Mouse (Mus musculus) neural tube, embryonic 14.5 days (tissue): ENCODE measurements around the gene Nrarp. TPM values are rescaled to one million over a fixed set of nuclear protein-coding genes. Genes with fewer than 3 reads are reported as not detected.

Experiments
- ATAC-seq: fragments of 200-750 bp; cut with Nextera tagmentation; 2 replicates; pipeline ENCODE4 v1.8.0; 2017; ENCODE audit warnings: low read depth, mild to moderate bottlenecking, moderate TSS enrichment, moderate library complexity
- H3K27ac ChIP-seq: fragments of 300-500 bp; sonication (generic); 2 replicates; pipeline ENCODE4 v1.5.1; 2014; ENCODE audit warnings: low read depth, mild to moderate bottlenecking, control low read depth, low read length, moderate library complexity, mixed read lengths
- H3K27me3 ChIP-seq: fragments of 300-500 bp; sonication (generic); 2 replicates; pipeline ENCODE4 v1.6.1; 2014; ENCODE audit warnings: low read length; ENCODE audit not compliant: control insufficient read depth, insufficient read depth
- H3K36me3 ChIP-seq: fragments of 300-500 bp; sonication (generic); 2 replicates; pipeline ENCODE4 v1.6.1; 2014; ENCODE audit warnings: low read length, mixed read lengths; ENCODE audit not compliant: control insufficient read depth, insufficient read depth
- H3K4me1 ChIP-seq: fragments of 300-500 bp; sonication (generic); 2 replicates; pipeline ENCODE4 v1.6.1; 2014; ENCODE audit warnings: low read length; ENCODE audit not compliant: control insufficient read depth, insufficient read depth
- H3K4me2 ChIP-seq: fragments of 300-500 bp; sonication (generic); 2 replicates; pipeline ENCODE4 v1.6.1; 2014; ENCODE audit warnings: mild to moderate bottlenecking, low read depth, low read length, control low read depth
- H3K4me3 ChIP-seq: fragments of 300-500 bp; sonication (generic); 2 replicates; pipeline ENCODE4 v1.5.1; 2014; ENCODE audit warnings: low read depth, low read length, control low read depth, mixed read lengths
- H3K9ac ChIP-seq: fragments of 300-500 bp; sonication (generic); replicated peaks from 2 replicates; pipeline ENCODE4 v1.6.1; 2014; ENCODE audit warnings: low read depth, mild to moderate bottlenecking, control low read depth, low read length, mixed read lengths
- H3K9me3 ChIP-seq: fragments of 300-500 bp; sonication (generic); 2 replicates; pipeline ENCODE4 v1.6.1; 2016; ENCODE audit warnings: low read length; ENCODE audit not compliant: control insufficient read depth
- WGBS: fragments of 180-500 bp; shearing (Covaris S2); extraction: QIAGEN DNeasy Blood & Tissue Kit; methylation state at CpG from one replicate; pipeline ENCODE4 v1.1.7; 2014; 5-methylcytosine and 5-hydroxymethylcytosine counted together
- polyA plus RNA-seq: library from polyadenylated mRNA; unstranded; fragments of >200 nt; fragmentation: Nextera tagmentation; extraction: Ambion mirVana; gene quantifications from 2 replicates; pipeline ENCODE4 v1.2.1, GENCODE M21; 2014

Gene Nrarp
- polyA plus RNA-seq, 1 experiment from 2014 or later: 10.7 TPM

DNA sequence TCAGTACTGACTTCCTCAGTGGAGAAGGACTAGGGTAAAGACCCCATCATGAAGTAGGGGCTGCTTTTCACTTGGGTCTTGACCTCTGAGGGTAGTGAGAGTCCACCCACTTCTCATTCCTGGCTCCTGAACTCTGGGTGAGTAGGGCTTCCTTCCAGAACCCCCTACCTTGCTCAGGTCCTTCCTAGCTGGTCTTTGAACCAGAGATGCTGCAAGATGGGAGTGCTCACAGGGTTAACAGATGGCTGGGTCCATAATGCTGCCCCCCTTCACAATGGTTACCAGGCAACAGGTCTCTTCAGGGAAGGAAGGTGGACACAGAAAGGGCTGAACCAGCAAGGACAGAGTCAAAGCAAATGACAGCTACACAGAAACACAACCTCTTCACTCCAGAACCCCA, 37.9 kb downstream of the Nrarp start, which contains the start of gene Fam166a:
Gene Fam166a, plus strand, starts transcription at position 301 of the 400 bp plus-strand sequence.
- no peaks in the 10 kb centered on the region for H3K27me3 ChIP-seq
- H3K36me3 ChIP-seq: no peaks in the 10 kb centered on the region
- H3K4me1 ChIP-seq: peaks cover 3% of the 10 kb centered on the region; the same call in 1 of the 2 replicates
- ATAC-seq: no peak
- no peak within 1 kb of the TSS for H3K4me3 ChIP-seq
- no peak within 1 kb of the TSS for H3K4me2 ChIP-seq
- H3K27ac ChIP-seq: no peak within 1 kb of the TSS
- H3K9me3 ChIP-seq: no peaks in the 10 kb centered on the region
- no peak within 1 kb of the TSS for H3K9ac ChIP-seq

DNA sequence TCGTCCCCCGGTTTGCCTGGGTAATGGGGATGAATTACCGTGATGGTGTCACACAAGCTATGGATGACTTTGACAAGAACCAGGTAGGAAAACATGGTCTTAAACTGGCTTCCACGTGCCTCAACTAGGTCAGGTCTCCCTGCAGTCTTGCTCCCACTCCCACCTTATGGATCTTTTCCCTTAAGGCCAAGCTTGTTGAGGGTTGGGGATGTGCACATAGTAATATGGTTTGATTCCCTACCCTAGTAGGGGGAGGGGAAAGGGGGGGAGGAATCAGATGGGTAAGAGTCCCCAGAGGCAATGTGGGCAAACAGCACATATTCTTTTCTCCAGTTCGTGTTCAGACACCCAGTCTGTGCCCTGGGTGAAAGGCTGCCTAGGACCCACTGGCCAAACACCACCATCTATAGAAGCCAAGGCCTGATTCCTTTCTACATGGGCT, 40.8 kb downstream of the Nrarp start:
- WGBS: 75% methylated on average over 5 of the region's 5 CpGs
- Histone ChIP-seq H3K36me3 (no peaks in the 10 kb centered on the region), H3K4me2 (no peak overlapping the region), H3K27me3 (no peaks in the 10 kb centered on the region), H3K4me1 (peaks cover 7% of the 10 kb centered on the region; the same call in 1 of the 2 replicates), H3K9ac (no peak overlapping the region), H3K9me3 (no peaks in the 10 kb centered on the region), H3K27ac (no peak overlapping the region), H3K4me3 (no peak overlapping the region)
- no peak for ATAC-seq

GRCm38 (mm10) chr2:25223681-25224491, 43.3 kb downstream of the Nrarp start:
- whole genome bisulfite sequencing: 3% methylated on average over 53 of the region's 53 CpGs
- no peaks in the 10 kb centered on the region for H3K9me3 ChIP-seq

GRCm38 (mm10) chr2:25224492-25224765, 43.9 kb downstream of the Nrarp start, which contains the start of gene Tubb4b:
Gene Tubb4b, minus strand, starts transcription at chr2:25224702.
- no peaks in the 10 kb centered on the region for H3K36me3 ChIP-seq
- H3K4me3 ChIP-seq: peak within 1 kb of the TSS; percentile 81
- under 1% methylated on average over 17 of the region's 17 CpGs for WGBS
- H3K4me1 ChIP-seq: peaks cover 7% of the 10 kb centered on the region; the same call in 1 of the 2 replicates
- no peaks in the 10 kb centered on the region for H3K27me3 ChIP-seq
- ATAC-seq: no peak
- peak within 1 kb of the TSS; percentile 94 for H3K4me2 ChIP-seq
- peak within 1 kb of the TSS; percentile 75 for H3K9ac ChIP-seq
- H3K27ac ChIP-seq: peak within 1 kb of the TSS; percentile 91
- H3K9me3 ChIP-seq: no peaks in the 10 kb centered on the region

More at GRCm38 (mm10) chr2:25223681-25224491, 43.3 kb downstream of the Nrarp start:
- Histone ChIP-seq H3K27ac (peak overlapping the region; percentile 86), H3K36me3 (no peaks in the 10 kb centered on the region), H3K4me2 (peak overlapping the region; percentile 94), H3K4me3 (peak overlapping the region; percentile 81), H3K9ac (peak overlapping the region; percentile 75), H3K4me1 (peaks cover 7% of the 10 kb centered on the region; the same call in 1 of the 2 replicates), H3K27me3 (no peaks in the 10 kb centered on the region)
- ATAC-seq: peak; percentile 42

DNA sequence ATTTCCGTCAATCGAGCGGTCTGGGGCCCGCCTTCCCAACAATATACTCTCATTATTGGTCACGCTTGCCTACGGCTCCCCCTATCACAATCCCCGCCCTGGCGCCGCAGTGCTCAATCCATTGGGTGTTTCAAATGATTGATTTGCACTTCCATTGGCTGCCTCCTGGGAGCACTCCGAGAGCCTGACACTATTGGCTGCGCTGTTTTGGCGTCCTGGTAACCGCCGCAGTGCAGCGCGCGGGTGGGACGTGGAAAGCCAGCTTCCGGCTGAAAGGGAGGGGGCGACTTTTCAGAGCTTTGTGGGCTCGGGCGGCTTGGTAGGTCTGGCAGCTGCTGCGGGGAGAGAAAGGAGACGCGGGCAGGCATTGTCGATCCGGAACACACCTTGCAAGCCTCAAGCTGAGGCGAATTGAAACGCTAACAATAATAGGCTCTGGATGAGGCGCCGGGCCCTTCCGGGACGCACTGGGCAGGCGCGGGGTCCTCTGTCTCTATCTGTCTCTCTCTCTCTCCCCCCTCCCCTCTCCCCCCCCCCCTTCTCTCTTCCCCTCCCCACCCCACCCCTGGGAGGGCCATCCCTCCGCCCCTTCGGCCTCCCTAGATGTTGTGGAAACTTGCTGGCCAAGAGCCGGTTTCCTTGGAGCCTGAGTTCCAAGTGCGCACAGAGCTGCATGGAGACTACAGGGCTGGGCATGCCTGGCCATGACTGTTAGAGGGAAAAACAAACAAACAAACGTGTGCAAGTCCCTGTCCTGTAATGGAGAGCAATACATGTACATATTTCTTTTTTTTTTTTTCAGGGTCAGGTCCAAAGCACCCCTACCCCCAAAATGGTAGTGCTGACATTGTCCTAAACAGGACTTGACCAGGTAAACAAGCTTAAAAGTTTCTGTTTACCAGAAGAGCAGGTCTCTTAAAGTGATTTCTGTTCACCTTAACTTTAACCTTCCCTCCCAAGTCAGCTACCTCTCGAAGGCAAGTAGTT, 44.5 kb downstream of the Nrarp start:
- peak overlapping the region; percentile 51 for H3K4me2 ChIP-seq
- peak; percentile 97 for ATAC-seq
- H3K27ac ChIP-seq: peak overlapping the region; percentile 91
- H3K4me3 ChIP-seq: peak overlapping the region; percentile 81
- H3K4me1 ChIP-seq: peaks cover 7% of the 10 kb centered on the region; the same call in 1 of the 2 replicates
- no peaks in the 10 kb centered on the region for H3K36me3 ChIP-seq
- WGBS: 2% methylated on average over 41 of the region's 41 CpGs
- H3K27me3 ChIP-seq: no peaks in the 10 kb centered on the region
- peak overlapping the region; percentile 51 for H3K9ac ChIP-seq
- no peaks in the 10 kb centered on the region for H3K9me3 ChIP-seq

DNA sequence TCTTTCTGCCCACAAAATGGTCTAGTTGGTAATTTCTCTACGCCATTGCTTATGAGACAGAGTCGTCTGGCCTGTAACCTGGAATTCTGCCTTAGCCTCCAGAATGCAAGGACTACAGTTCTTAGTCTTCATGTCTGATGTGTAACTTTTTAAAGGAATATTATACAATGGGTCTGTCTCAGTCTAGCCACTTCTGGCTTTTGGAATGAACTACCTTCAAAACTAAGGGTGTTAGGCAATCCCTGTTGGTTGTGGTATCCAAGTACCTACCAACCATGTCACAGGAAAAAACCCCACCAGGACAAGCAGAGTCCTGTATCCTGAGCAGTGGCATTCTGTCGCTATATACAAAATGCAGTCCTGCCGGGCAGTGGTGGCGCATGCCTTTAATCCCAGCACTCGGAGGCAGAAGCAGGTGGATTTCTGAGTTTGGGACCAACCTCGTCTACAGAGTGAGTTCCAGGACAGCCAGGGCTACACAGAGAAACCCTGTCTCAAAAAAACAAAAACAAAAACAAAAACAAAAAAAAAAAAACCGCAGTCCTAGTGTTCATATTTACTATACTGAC, 45.3 kb downstream of the Nrarp start:
- Histone ChIP-seq H3K4me3 (peak overlapping the region; percentile 81; the same call in 1 of the 2 replicates), H3K36me3 (no peaks in the 10 kb centered on the region), H3K9ac (no peak overlapping the region), H3K9me3 (no peaks in the 10 kb centered on the region), H3K4me1 (peaks cover 7% of the 10 kb centered on the region; the same call in 1 of the 2 replicates), H3K27me3 (no peaks in the 10 kb centered on the region), H3K27ac (peak overlapping the region; percentile 91), H3K4me2 (peak overlapping the region; percentile 51)
- no peak for ATAC-seq
- WGBS: 78% methylated on average over 8 of the region's 8 CpGs

DNA sequence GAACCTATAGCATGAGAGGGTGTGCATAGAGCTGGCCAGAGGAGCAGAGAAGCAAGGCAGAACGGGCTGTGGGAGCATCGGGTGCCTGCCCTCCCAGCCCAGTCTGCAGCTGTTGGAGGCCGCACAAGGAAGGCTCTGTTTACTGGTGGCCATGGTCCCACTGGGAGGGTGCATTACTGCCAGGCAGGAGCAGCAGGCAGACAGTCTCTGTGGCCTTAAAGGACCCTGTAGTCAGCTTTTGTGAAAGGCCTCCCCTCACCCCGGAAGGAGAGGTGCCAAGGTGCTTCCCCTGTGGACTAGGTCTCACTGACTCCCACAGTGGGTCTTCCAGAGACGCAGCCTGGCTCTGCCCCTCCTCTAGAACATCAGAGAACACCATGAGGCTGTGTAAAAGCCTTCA, 46.3 kb downstream of the Nrarp start:
- Histone ChIP-seq H3K9ac (no peak overlapping the region), H3K27ac (no peak overlapping the region), H3K4me2 (no peak overlapping the region), H3K27me3 (no peaks in the 10 kb centered on the region), H3K9me3 (no peaks in the 10 kb centered on the region), H3K36me3 (no peaks in the 10 kb centered on the region), H3K4me3 (no peak overlapping the region), H3K4me1 (peaks cover 7% of the 10 kb centered on the region; the same call in 1 of the 2 replicates)
- WGBS: 83% methylated on average over 5 of the region's 5 CpGs
- ATAC-seq: no peak

DNA sequence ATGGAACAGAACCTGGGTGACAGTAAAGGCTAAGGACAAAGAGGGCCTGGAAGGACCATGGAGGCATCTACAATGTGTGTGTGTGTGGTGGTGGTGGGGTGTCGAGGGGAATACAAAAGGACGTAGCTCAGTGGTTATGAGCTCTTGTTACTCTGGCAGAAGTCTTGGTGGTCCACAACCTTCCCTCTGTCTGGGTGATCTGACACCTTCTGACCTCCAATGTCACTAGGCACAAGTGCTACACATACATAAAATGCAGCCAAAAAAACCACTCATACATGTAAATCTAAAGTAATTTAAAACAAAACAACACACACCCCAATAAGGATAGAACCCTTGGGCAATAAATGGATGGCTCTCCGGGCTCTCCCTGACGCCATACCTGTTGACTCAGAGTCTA, 46.8 kb downstream of the Nrarp start:
- Histone ChIP-seq H3K36me3 (no peaks in the 10 kb centered on the region), H3K4me2 (no peak overlapping the region), H3K27me3 (no peaks in the 10 kb centered on the region), H3K9ac (no peak overlapping the region), H3K4me1 (peaks cover 7% of the 10 kb centered on the region; the same call in 1 of the 2 replicates), H3K4me3 (no peak overlapping the region), H3K9me3 (no peaks in the 10 kb centered on the region), H3K27ac (no peak overlapping the region)
- WGBS: 87% methylated on average over 4 of the region's 4 CpGs
- no peak for ATAC-seq
